Mouse (Mus musculus): Measurements from ENCODE around the gene Hbq1a. TPM values are rescaled to one million over a fixed set of nuclear protein-coding genes. Genes with fewer than 3 reads are reported as not detected.

Gene Hbq1a
- polyA plus RNA-seq, 1 experiment: not detected

DNA sequence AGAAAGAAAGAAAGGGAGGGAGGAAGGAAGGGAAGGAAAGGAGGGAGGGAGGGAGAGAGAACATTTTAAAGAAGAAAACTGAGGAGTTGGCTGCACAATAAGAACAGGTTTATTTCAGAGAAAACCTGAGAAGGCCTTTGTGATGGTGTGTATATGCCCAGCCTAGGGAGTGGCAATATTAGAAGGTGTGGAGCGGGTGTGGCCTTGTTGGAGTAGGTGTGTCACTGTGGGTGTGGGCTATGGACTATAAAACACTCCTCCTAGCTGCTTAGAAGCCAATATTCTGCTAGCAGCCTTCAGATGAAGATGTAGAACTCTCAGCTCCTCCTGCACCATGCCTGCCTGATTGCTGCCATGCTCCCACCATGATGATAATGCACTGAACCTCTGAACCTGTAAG is 43.5 kb downstream of the Hbq1a start:
- TF ChIP-seq GATA1 (IDR thresholded peaks at IDR 0.05; ENCODE audit: low read length): no peak

DNA sequence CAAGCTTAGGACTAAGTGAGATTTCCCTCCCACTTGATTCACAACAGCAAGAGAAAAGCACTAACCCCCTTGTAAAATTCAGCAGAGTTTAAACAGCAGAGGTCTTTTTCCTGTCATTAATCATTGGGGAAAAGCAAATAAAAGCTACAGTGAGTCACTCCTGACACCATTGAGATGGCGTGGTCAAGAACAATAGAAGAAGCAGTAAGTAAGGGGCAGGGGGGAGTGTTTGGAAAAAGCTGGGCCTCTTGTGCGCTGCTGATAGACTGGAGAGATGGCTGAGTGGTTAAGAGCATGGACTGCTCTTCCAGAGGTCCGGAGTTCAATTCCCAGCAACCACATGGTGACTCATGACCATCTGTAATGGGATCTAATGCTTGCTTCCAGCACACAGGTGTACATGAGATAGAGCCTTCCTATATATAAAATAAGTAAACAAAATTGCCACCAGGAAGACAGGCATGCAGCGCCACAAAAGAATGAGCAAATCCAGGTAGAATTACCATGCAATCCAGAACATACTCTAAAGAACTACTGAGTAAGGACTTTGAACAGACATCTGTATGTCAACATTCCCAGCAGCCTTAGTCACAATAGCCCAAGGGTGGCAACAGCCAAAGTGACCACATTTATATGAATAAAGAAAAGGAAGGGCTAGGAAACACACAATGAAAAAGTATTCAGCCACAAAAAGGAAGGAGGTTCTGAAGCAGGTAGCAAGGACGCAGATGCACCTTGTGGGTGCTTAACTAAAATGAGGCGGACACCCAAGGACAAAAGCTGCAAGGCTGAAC is 45.8 kb downstream of the Hbq1a start:
- no peak for TF ChIP-seq GATA1 (IDR thresholded peaks at IDR 0.05; ENCODE audit: low read length)

- TF ChIP-seq GATA1 (IDR thresholded peaks at IDR 0.05; ENCODE audit: low read length): no peak
Observed at GRCm38 (mm10) chr11:32347264-32347606, 47.4 kb downstream of the Hbq1a start.

DNA sequence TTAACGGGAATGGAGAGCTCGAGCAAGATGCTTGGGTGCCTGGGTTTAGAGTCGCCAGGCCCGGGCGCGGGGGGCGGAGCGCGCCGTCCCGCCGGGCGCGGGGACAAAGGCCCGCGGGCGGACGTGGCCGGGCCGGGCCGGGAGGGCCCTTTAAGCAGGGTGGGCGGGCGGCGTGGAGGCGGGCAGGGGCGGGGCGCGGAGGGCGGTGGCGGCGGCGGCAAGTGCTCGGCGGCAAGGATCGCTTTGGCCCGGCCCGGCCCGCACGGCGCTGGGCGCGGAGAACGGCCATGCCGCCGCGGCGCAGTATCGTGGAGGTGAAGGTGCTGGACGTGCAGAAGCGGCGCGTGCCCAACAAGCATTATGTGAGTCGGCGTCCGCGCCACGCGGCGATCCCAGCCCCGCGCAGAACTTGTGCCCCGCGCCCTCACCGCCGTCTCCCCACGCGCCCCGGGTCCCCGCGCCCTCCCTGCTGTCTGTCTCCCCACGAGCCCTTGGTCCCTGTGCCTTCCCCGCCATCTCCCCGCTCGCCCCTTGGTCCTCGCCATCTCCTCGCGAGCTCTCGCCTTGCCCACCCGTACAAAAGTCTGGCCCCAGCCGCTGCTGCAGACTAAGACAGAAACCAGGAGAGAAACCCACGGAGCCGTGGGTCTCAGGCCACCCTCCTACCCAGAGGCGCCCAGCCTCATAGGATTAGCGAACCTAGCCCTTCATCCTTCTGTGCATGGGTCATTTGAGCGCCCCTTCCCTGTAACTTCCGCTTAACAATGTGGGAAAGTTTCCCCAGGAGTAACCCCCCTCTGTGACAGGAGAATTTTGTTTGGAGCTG is 48.0 kb downstream of the Hbq1a start, which contains the start of gene Sh3pxd2b:
TSS of gene Sh3pxd2b (plus strand) at position 214 of the 826 bp plus-strand sequence.
- TF ChIP-seq GATA1 (IDR thresholded peaks at IDR 0.05; ENCODE audit: low read length): no peak

DNA sequence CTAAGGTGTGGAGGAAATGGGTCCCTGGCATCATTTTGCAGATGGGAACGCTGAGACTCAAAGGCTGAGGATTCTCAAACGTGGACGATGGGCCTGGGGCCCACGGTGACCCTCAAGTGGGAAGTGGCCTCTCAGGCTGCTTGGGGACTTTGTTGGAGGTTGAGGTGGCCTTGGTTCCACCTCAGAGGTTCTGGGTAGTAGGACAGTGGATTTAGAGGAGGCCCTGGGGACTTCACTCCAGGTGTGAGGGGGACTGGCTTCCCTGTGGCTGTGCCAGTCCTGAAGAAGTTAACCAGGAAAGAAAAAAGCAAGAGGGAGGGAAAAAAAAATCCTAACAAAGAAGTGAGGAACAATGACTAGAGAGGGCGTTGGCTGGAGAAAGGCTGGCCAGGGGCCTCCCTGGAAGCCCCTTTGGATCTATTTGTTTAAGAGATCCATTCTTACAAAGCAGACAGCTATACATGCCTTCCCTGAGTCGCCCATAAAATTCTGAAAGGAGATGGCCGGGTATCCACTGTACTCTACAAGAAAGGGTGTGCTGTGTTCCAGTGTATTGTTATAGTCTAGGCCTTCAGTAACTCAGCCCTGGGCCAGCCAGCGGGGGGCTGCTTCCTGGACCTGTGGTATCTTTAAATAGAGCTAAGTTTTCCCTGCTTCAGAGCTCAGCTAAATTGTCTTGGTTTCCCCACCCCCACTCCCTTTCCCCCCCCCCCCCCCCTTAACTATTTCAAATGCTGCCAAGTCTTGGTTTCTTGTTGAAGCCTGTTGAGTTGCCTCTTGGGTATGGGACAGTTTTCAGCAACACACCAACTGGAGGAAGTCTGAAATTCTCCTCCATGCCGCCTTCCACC is 48.8 kb downstream of the Hbq1a start:
- TF ChIP-seq GATA1 (IDR thresholded peaks at IDR 0.05; ENCODE audit: low read length): no peak

DNA sequence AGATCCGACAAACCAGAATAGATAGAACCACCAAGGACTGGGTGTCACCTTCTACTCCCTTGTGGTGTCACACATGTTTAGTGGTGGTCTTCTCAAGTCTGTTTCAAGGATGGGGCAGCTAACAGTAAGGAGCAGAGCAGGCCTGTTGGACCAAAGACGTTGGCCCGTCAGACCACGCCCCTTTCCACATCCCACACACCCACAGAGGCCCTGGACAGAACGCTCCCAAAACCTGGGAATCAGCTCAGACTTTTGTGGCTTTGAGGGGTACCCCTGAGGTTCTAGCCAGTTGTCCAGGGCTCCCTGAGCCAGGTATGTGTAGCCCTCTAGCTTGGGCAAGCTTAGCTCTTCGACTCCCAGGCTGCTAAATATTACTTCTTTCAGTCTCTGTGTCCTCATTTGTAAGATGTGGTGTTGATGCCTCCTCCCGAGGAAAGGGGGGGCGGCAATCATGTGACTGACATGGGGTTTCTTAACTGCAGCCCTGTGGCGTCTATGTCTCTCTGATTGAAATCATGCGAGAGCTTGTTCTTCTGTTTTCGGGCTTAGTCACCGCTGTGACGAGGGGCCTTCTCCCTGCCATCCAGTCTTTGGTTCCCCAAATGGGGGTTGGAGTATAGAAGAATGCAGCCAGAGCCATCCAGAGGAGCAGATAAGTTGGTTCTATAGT is 49.5 kb downstream of the Hbq1a start:
- TF ChIP-seq GATA1 (IDR thresholded peaks at IDR 0.05; ENCODE audit: low read length): no peak

Other genes with a start within 250 kb of the Hbq1a start
- 8.8 and 10.0 TPM in 2 replicates for gene Il9r, start 99.8 kb upstream of the Hbq1a start, polyA plus RNA-seq (2012)
- gene Snrnp25, start 94.7 kb upstream of the Hbq1a start, polyA plus RNA-seq (2012): 64.7 and 88.1 TPM in 2 replicates
- gene Rhbdf1, start 77.8 kb upstream of the Hbq1a start, polyA plus RNA-seq (2012): 2.0 and 2.9 TPM in 2 replicates
- gene Mpg, start 73.6 kb upstream of the Hbq1a start, polyA plus RNA-seq (2012): 17.3 and 21.5 TPM in 2 replicates
- gene Nprl3, start 32.4 kb upstream of the Hbq1a start, polyA plus RNA-seq (2012): 73.0 and 113 TPM in 2 replicates
- not detected in 2 replicates for gene Hba-x, start 23.7 kb upstream of the Hbq1a start, polyA plus RNA-seq (2012)
- 6,644 and 8,827 TPM in 2 replicates for gene Hba-a1, start 16.6 kb upstream of the Hbq1a start, polyA plus RNA-seq (2012)
- 0.12 and 0.42 TPM in 2 replicates for gene Hbq1b, start 13.1 kb upstream of the Hbq1a start, polyA plus RNA-seq (2012)
- gene Hba-a2, start 3.6 kb upstream of the Hbq1a start, polyA plus RNA-seq (2012): 2,838 and 3,812 TPM in 2 replicates
- not detected in 2 replicates for gene Sh3pxd2b, start 47.8 kb downstream of the Hbq1a start, polyA plus RNA-seq (2012)
- gene Ubtd2, start 155.3 kb downstream of the Hbq1a start, polyA plus RNA-seq (2012): not detected in 2 replicates
- gene Efcab9, start 232.0 kb downstream of the Hbq1a start, polyA plus RNA-seq (2012): not detected in 2 replicates
- gene Stk10, start 233.2 kb downstream of the Hbq1a start, polyA plus RNA-seq (2012): 30.0 and 30.8 TPM in 2 replicates